Mouse (Mus musculus): ENCODE measurements at regions not wholly inside any gene's neighbourhood (a gene's known extent, or its start where the extent isn't known, plus 50 kb on each side); places are given as distances from the start of the nearest gene placed in this dataset.

GRCm38 (mm10) chr19:54174090-54175055 lies 130.4 kb downstream of the Adra2a start:
- Histone ChIP-seq H3K36me3 (ENCODE audit: control insufficient read depth, insufficient read depth) (no peaks in the 10 kb centered on the region), H3K4me3 (no peak overlapping the region), H3K27me3 (ENCODE audit: control insufficient read depth, insufficient read depth, insufficient read length) (no peaks in the 10 kb centered on the region), H3K4me2 (ENCODE audit: low read depth) (no peak overlapping the region), H3ac (ENCODE audit: control insufficient read depth, insufficient read length) (no peak overlapping the region), H3K79me2 (ENCODE audit: control insufficient read depth, insufficient read depth) (no peaks in the 10 kb centered on the region)
- TF ChIP-seq TCF12 (IDR thresholded peaks at IDR 0.05; ENCODE audit: insufficient read depth, poor library complexity, severe bottlenecking) (no peak), POLR2AphosphoS2 (IDR thresholded peaks at IDR 0.05; ENCODE audit: insufficient read length, low read depth) (no peak), REST (IDR thresholded peaks at IDR 0.05; ENCODE audit: insufficient read depth, insufficient read length) (no peak), MYOG (IDR thresholded peaks at IDR 0.05; ENCODE audit: control insufficient read depth in 1 of 3, insufficient read depth in 1 of 3, insufficient read length in 2 of 3, low read depth in 2 of 3) (no peak), MYOD1 (IDR thresholded peaks at IDR 0.05; ENCODE audit: control insufficient read depth in 1 of 3, insufficient read length in 2 of 3, low read depth in 2 of 3) (no peak), USF1 (IDR thresholded peaks at IDR 0.05; ENCODE audit: low read depth) (no peak), TCF3 (IDR thresholded peaks at IDR 0.05; ENCODE audit: insufficient read length, low read depth) (no peak), CEBPB (IDR thresholded peaks at IDR 0.05; ENCODE audit: insufficient read depth, poor library complexity, severe bottlenecking) (no peak)

- H3K4me2 ChIP-seq (ENCODE audit: low read depth): no peak overlapping the region
- no peaks in the 10 kb centered on the region for H3K79me2 ChIP-seq (ENCODE audit: control insufficient read depth, insufficient read depth)
- H3K4me3 ChIP-seq: no peak overlapping the region
- no peak for TF ChIP-seq POLR2AphosphoS2 (IDR thresholded peaks at IDR 0.05; ENCODE audit: insufficient read length, low read depth)
- TF ChIP-seq REST (IDR thresholded peaks at IDR 0.05; ENCODE audit: insufficient read depth, insufficient read length): peak; percentile 84
- no peak for TF ChIP-seq POLR2A (IDR thresholded peaks at IDR 0.05; ENCODE audit: insufficient read length, low read depth)
- H3K36me3 ChIP-seq (ENCODE audit: control insufficient read depth, insufficient read depth): no peaks in the 10 kb centered on the region
- no peak overlapping the region for H3ac ChIP-seq (ENCODE audit: control insufficient read depth, insufficient read length)
- no peaks in the 10 kb centered on the region for H3K27me3 ChIP-seq (ENCODE audit: control insufficient read depth, insufficient read depth, insufficient read length)
These were observed 131.8 kb downstream of the Adra2a start for GRCm38 (mm10) chr19:54175766-54176165.

DNA sequence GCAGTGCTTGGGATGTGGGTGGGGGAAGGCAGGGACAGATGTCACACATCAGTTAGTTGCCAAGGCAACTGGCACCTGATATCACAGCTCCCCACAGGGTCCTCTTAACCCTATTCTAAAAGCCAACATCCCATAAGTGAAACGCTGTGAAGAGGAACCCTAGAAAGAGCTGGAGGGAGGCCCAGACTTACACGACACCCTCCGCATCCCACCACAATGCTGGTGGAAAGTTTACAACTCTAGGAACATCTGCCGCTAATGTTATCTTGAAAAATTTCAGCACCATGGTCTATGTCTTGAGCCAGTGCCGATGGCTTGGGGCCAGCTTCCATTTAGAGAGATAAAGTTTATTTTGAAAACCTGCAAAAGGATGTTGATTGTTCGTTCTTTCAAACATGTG lies 133.5 kb downstream of the Adra2a start:
- H3ac ChIP-seq (ENCODE audit: control insufficient read depth, insufficient read length): no peak overlapping the region
- no peaks in the 10 kb centered on the region for H3K27me3 ChIP-seq (ENCODE audit: control insufficient read depth, insufficient read depth, insufficient read length)
- H3K4me2 ChIP-seq (ENCODE audit: low read depth): no peak overlapping the region
- no peaks in the 10 kb centered on the region for H3K79me2 ChIP-seq (ENCODE audit: control insufficient read depth, insufficient read depth)
- no peaks in the 10 kb centered on the region for H3K36me3 ChIP-seq (ENCODE audit: control insufficient read depth, insufficient read depth)
- TF ChIP-seq SRF (IDR thresholded peaks at IDR 0.05; ENCODE audit: control insufficient read depth, insufficient read length, low read depth) (no peak), MYOG (IDR thresholded peaks at IDR 0.05; ENCODE audit: control insufficient read depth in 1 of 3, insufficient read depth in 1 of 3, insufficient read length in 2 of 3, low read depth in 2 of 3) (no peak), TCF3 (IDR thresholded peaks at IDR 0.05; ENCODE audit: insufficient read length, low read depth) (no peak), USF1 (IDR thresholded peaks at IDR 0.05; ENCODE audit: low read depth) (no peak), CEBPB (IDR thresholded peaks at IDR 0.05; ENCODE audit: insufficient read depth, poor library complexity, severe bottlenecking) (no peak), TCF12 (IDR thresholded peaks at IDR 0.05; ENCODE audit: insufficient read depth, poor library complexity, severe bottlenecking) (no peak), REST (IDR thresholded peaks at IDR 0.05; ENCODE audit: insufficient read depth, insufficient read length) (no peak), MAX (IDR thresholded peaks at IDR 0.05; ENCODE audit: low read depth) (no peak), POLR2AphosphoS2 (IDR thresholded peaks at IDR 0.05; ENCODE audit: insufficient read length, low read depth) (no peak)
- no peak overlapping the region for H3K4me3 ChIP-seq

DNA sequence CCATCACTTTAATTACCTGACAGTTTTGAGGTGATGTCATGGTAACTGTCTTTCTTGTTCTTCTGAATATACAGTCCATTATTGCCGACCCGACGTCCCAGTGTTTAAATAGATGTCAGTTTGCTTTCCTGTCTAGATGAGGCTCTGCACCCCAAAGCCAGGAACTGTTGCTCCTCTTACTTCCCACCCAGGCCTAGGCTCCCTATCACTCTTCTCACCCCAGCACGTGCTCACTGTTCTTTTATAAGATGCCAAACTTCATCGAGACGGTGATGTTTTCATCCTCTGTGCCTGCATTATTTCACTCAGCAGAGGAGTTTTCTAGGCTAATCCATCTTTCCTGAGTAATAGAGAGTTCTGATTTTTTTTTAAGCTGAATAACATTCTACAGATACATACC lies 156.5 kb downstream of the Adra2a start:
- H3K79me2 ChIP-seq (ENCODE audit: control insufficient read depth, insufficient read depth): no peaks in the 10 kb centered on the region
- no peak overlapping the region for H3K4me3 ChIP-seq
- H3K4me2 ChIP-seq (ENCODE audit: low read depth): no peak overlapping the region
- no peaks in the 10 kb centered on the region for H3K27me3 ChIP-seq (ENCODE audit: control insufficient read depth, insufficient read depth, insufficient read length)
- TF ChIP-seq POLR2A (IDR thresholded peaks at IDR 0.05; ENCODE audit: insufficient read length, low read depth) (no peak), MYOD1 (IDR thresholded peaks at IDR 0.05; ENCODE audit: control insufficient read depth in 1 of 3, insufficient read length in 2 of 3, low read depth in 2 of 3) (no peak), USF1 (IDR thresholded peaks at IDR 0.05; ENCODE audit: low read depth) (no peak), TCF12 (IDR thresholded peaks at IDR 0.05; ENCODE audit: insufficient read depth, poor library complexity, severe bottlenecking) (no peak), CEBPB (IDR thresholded peaks at IDR 0.05; ENCODE audit: insufficient read depth, poor library complexity, severe bottlenecking) (no peak), TCF3 (IDR thresholded peaks at IDR 0.05; ENCODE audit: insufficient read length, low read depth) (no peak), MAX (IDR thresholded peaks at IDR 0.05; ENCODE audit: low read depth) (no peak), POLR2AphosphoS2 (IDR thresholded peaks at IDR 0.05; ENCODE audit: insufficient read length, low read depth) (no peak), E2F4 (IDR thresholded peaks at IDR 0.05; ENCODE audit: insufficient read depth) (no peak), REST (IDR thresholded peaks at IDR 0.05; ENCODE audit: insufficient read depth, insufficient read length) (no peak), MYOG (IDR thresholded peaks at IDR 0.05; ENCODE audit: control insufficient read depth in 1 of 3, insufficient read depth in 1 of 3, insufficient read length in 2 of 3, low read depth in 2 of 3) (no peak), SRF (IDR thresholded peaks at IDR 0.05; ENCODE audit: control insufficient read depth, insufficient read length, low read depth) (no peak)
- H3ac ChIP-seq (ENCODE audit: control insufficient read depth, insufficient read length): no peak overlapping the region
- no peaks in the 10 kb centered on the region for H3K36me3 ChIP-seq (ENCODE audit: control insufficient read depth, insufficient read depth)

DNA sequence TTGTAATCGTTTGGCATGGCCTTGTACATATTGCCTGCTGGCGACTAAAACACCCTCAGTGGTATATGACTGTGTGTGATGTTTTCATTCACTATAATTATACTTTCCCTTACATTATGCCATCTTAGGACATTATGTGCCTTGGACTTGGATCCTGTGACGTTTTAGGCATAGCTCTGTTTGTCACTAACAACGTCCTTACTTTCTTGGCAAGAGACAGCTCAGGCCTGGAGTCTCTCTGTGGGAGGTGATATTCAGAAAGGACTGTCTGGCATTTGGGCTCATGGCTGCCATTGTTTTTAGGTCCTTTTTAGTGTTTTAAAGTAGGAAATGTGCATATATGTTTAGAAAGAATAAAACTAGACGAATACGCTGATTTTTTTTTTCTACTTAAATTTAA lies 158.5 kb downstream of the Adra2a start:
- Histone ChIP-seq H3K4me3 (no peak overlapping the region), H3K27me3 (ENCODE audit: control insufficient read depth, insufficient read depth, insufficient read length) (peaks cover 5% of the 10 kb centered on the region), H3K36me3 (ENCODE audit: control insufficient read depth, insufficient read depth) (no peaks in the 10 kb centered on the region), H3ac (ENCODE audit: control insufficient read depth, insufficient read length) (no peak overlapping the region), H3K4me2 (ENCODE audit: low read depth) (no peak overlapping the region), H3K79me2 (ENCODE audit: control insufficient read depth, insufficient read depth) (no peaks in the 10 kb centered on the region)
- TF ChIP-seq CEBPB (IDR thresholded peaks at IDR 0.05; ENCODE audit: insufficient read depth, poor library complexity, severe bottlenecking) (no peak), POLR2A (IDR thresholded peaks at IDR 0.05; ENCODE audit: insufficient read length, low read depth) (no peak), MYOG (IDR thresholded peaks at IDR 0.05; ENCODE audit: control insufficient read depth in 1 of 3, insufficient read depth in 1 of 3, insufficient read length in 2 of 3, low read depth in 2 of 3) (no peak), E2F4 (IDR thresholded peaks at IDR 0.05; ENCODE audit: insufficient read depth) (no peak)

Data from myocyte (in vitro differentiated cells).